Mouse (Mus musculus): ENCODE data around the gene Wdr13. TPM values are rescaled to one million over a fixed set of nuclear protein-coding genes. Genes with fewer than 3 reads are reported as not detected.

Gene Wdr13
- total and polyA plus RNA-seq, 3 experiments = 29.6 to 46.8 TPM; not detected in 1

- peaks cover under 1% of the 10 kb centered on the region; the same call in 1 of the 2 replicates for H3K79me2 ChIP-seq (ENCODE audit: control insufficient read depth, insufficient read depth, low read length, poor library complexity)
- H3K4me1 ChIP-seq (ENCODE audit: control insufficient read depth in 1 of 2, insufficient read depth in 2 of 2, low read length in 2 of 2) = peaks cover 4 to 30% of the 10 kb centered on the region in 2 experiments; a peak in 3 of 4 replicates
- H3K9me3 ChIP-seq (replicated peaks; ENCODE audit: insufficient read depth, low read length) = no peaks in the 10 kb centered on the region
- peak; percentile 95 for DNase-seq (ENCODE audit: low read depth, low spot score)
- H3K4me3 ChIP-seq (ENCODE audit: control insufficient read depth in 1 of 2, insufficient read depth in 1 of 2, low read depth in 2 of 2, low read length in 2 of 2) = no peak overlapping the region
- H3K9ac ChIP-seq (ENCODE audit: control insufficient read depth, low read depth, low read length, poor library complexity, severe bottlenecking) = no peak overlapping the region
- H3K27ac ChIP-seq (ENCODE audit: control insufficient read depth, low read depth, low read length) = peak overlapping the region; percentile 81
- H3K36me3 ChIP-seq (ENCODE audit: control insufficient read depth in 1 of 2, insufficient read depth in 2 of 2, low read length in 2 of 2) = peaks cover 0 to 29% of the 10 kb centered on the region in 2 experiments; a peak in 2 of 4 replicates
- no peaks in the 10 kb centered on the region for H3K27me3 ChIP-seq (ENCODE audit: control insufficient read depth in 1 of 2, insufficient read depth in 2 of 2, low read length in 2 of 2)
- TF ChIP-seq SIN3A (IDR thresholded peaks at IDR 0.05; ENCODE audit: low read length) (peak; percentile 85), TCF12 (IDR thresholded peaks at IDR 0.05; ENCODE audit: low read depth, low read length) (peak; percentile 97), POLR2AphosphoS2 (IDR thresholded peaks at IDR 0.05; ENCODE audit: low read length) (no peak), MAZ (IDR thresholded peaks at IDR 0.05; ENCODE audit: low read depth, low read length) (peak; percentile 39; the same call in 1 of the 2 replicates), TBP (IDR thresholded peaks at IDR 0.05; ENCODE audit: low read depth, low read length) (0 out of 2 replicates have a peak, but pooled peaks have one; percentile 10), JUND (IDR thresholded peaks at IDR 0.05; ENCODE audit: low read depth, low read length) (peak; percentile 95), ZKSCAN1 (IDR thresholded peaks at IDR 0.05; ENCODE audit: low read depth, low read length) (no peak), RCOR1 (IDR thresholded peaks at IDR 0.05; ENCODE audit: low read depth, low read length) (peak; percentile 97), USF2 (IDR thresholded peaks at IDR 0.05; ENCODE audit: borderline replicate concordance in 1 of 2, insufficient read depth in 1 of 2, low read depth in 1 of 2, low read length in 2 of 2) (no peak), MYB (IDR thresholded peaks at IDR 0.05; ENCODE audit: low read depth, low read length) (peak; percentile 75; the same call in 1 of the 2 replicates), CHD2 (IDR thresholded peaks at IDR 0.05; ENCODE audit: low read length) (no peak), GATA1 (IDR thresholded peaks at IDR 0.05; ENCODE audit: low read depth, low read length) (peak; percentile 99), E2F4 (IDR thresholded peaks at IDR 0.05; ENCODE audit: borderline replicate concordance, low read depth, low read length) (peak; percentile 40; the same call in 1 of the 2 replicates), CHD1 (IDR thresholded peaks at IDR 0.05; ENCODE audit: low read depth, low read length) (no peak), POLR2AphosphoS5 (IDR thresholded peaks at IDR 0.05; ENCODE audit: borderline replicate concordance, low read depth, low read length) (no peak), EP300 (IDR thresholded peaks at IDR 0.05; ENCODE audit: low read depth in 1 of 2, low read length in 2 of 2) (peak; percentile 99), MAX (IDR thresholded peaks at IDR 0.05; ENCODE audit: low read length) (peak; percentile 53), HCFC1 (IDR thresholded peaks at IDR 0.05; ENCODE audit: low read depth, low read length) (peak; percentile 55), NELFE (IDR thresholded peaks at IDR 0.05; ENCODE audit: low read depth, low read length) (no peak), ELF1 (IDR thresholded peaks at IDR 0.05; ENCODE audit: low read depth, low read length) (no peak), ZNF384 (IDR thresholded peaks at IDR 0.05; ENCODE audit: low read depth, low read length) (0 out of 2 replicates have a peak, but pooled peaks have one; percentile 26), MEF2A (IDR thresholded peaks at IDR 0.05; ENCODE audit: extremely low read depth, insufficient replicate concordance, low read depth, low read length, poor library complexity, severe bottlenecking) (no peak), SMC3 (IDR thresholded peaks at IDR 0.05; ENCODE audit: low read depth, low read length) (no peak), ETS1 (IDR thresholded peaks at IDR 0.05; ENCODE audit: low read depth, low read length) (peak; percentile 97), MYC (IDR thresholded peaks at IDR 0.05; ENCODE audit: low read depth, low read length) (peak; percentile 85), BHLHE40 (IDR thresholded peaks at IDR 0.05; ENCODE audit: borderline replicate concordance, low read depth, low read length) (peak; percentile 81; the same call in 1 of the 2 replicates), GABPA (IDR thresholded peaks at IDR 0.05; ENCODE audit: low read depth, low read length) (0 out of 2 replicates have a peak, but pooled peaks have one; percentile 33), ZMIZ1 (IDR thresholded peaks at IDR 0.05; ENCODE audit: low read depth, low read length) (no peak), UBTF (IDR thresholded peaks at IDR 0.05; ENCODE audit: borderline replicate concordance, insufficient read depth, low read depth, low read length) (no peak), KAT2A (conservative IDR thresholded peaks at IDR 0.05; ENCODE audit: low read depth, low read length) (no peak), POLR2A (IDR thresholded peaks at IDR 0.05; ENCODE audit: control insufficient read depth in 1 of 2, insufficient read depth in 1 of 2, low read depth in 1 of 2, low read length in 2 of 2, poor library complexity in 1 of 2) (no peak), TAL1 (IDR thresholded peaks at IDR 0.05; ENCODE audit: low read length) (peak; percentile 97), NRF1 (IDR thresholded peaks at IDR 0.05; ENCODE audit: insufficient read depth, low read depth, low read length, poor library complexity, severe bottlenecking) (no peak), RAD21 (IDR thresholded peaks at IDR 0.05; ENCODE audit: low read depth, low read length) (no peak), MXI1 (IDR thresholded peaks at IDR 0.05; ENCODE audit: low read depth, low read length) (peak; percentile 63), MAFK (IDR thresholded peaks at IDR 0.05; ENCODE audit: borderline replicate concordance, low read depth, low read length) (0 out of 2 replicates have a peak, but pooled peaks have one; percentile 59), ZC3H11A (IDR thresholded peaks at IDR 0.05; ENCODE audit: low read depth, low read length) (0 out of 2 replicates have a peak, but pooled peaks have one; percentile 8)
These were observed 30.5 kb downstream of the Wdr13 start for GRCm38 (mm10) chrX:8102213-8102668.

Measured in MEL (cell line).